Mouse (Mus musculus): Measurements from ENCODE around the gene Olfr548-ps1. TPM values are rescaled to one million over a fixed set of nuclear protein-coding genes. Genes with fewer than 3 reads are reported as not detected.
"Not testable (repeated sequence)": the region's sequence is repeated elsewhere in the genome, so short reads cannot be mapped to it uniquely, and the experiment has no call there.

The Olfr548-ps1 gene
- not detected for total RNA-seq (2021)
- long read RNA-seq, experiment 1, result 0 reads
- long read RNA-seq, experiment 2, result 0 reads

DNA sequence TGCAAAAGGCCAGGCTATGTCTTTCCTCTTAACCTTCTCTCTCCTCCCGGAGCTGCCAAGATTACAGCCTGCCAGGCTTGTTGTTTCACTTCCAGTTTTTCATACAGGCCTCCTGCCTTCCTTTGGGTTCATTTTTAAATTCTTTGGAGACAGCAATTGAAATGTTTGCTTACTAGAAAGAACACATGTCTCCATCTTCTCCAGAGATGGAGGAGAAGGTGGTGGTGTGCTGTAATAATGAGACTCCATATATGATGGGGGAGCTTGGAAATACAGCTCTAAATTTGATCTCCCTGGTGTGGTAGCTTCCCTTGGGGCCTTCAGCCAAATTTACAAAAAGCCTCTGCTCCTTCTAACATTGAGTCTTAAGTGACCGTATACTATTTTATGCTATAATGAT, at the start of gene Olfr548-ps1:
Gene Olfr548-ps1 (plus strand): TSS at position 301 of the 400 bp plus-strand sequence.
- no peak for DNase-seq

DNA sequence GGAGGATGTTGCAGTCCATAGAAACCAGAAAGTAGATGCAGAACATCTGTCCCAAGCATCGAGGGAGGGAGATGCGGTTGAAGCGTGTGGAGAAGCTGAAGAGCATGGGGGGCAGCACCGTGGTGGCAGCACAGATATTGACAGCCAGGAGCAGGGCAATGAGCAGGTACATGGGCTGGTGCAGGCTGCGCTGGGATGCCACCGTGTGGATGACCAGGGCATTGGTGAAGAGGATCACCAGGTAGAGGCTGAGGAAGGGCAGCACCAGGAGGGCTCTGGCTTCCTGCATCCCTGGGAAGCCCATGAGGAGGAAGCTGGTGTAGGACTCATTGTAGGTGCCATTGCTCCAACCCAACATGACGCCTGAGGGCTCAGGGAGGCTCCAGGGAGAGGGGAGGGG, 46.3 kb upstream of the Olfr548-ps1 start:
- DNase-seq, result not testable (repeated sequence)

DNA sequence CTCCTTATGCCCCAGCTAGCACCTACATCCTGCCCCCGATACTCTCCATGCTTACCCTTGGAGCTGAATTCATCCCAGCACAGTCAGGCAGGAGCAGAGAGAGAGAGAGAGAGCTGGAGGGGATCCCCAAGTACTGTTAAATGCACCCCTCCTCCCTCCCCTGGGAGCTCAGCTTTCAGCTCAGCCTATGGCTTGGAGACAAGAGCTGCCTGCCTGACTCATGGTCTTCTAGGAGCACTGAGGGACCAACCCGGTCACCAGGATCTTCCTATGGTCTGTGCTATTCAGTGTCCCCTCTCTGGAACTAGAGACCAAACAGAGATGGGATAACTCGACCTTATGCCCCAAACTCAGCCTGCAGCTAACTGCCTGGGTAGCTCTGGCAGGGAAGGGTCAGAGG, 41.2 kb upstream of the Olfr548-ps1 start, which contains the start of gene Olfr545:
Gene Olfr545 (minus strand): TSS at position 101 of the 400 bp plus-strand sequence.
- DNase-seq, result no peak

DNA sequence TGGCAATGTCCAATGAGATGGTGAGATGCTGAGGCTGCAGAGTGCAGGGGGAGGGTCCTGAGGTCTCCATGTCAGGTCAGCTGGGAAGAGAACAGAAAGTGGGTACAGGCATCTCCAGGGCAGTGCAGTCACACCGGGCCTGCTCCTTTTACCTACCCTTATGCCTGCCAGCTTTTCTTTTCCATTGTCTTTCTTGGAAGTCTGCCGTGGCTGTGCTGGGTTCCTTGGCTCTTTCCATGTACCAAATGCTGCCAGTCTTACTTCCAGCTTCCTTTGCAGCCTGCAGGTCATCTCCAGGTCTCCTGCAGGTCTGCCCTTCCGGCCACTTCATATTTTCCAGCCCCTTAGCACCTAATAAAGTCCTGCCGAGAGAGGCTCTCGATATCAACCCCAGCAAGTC, 38.7 kb upstream of the Olfr548-ps1 start:
- DNase-seq, result no peak

DNA sequence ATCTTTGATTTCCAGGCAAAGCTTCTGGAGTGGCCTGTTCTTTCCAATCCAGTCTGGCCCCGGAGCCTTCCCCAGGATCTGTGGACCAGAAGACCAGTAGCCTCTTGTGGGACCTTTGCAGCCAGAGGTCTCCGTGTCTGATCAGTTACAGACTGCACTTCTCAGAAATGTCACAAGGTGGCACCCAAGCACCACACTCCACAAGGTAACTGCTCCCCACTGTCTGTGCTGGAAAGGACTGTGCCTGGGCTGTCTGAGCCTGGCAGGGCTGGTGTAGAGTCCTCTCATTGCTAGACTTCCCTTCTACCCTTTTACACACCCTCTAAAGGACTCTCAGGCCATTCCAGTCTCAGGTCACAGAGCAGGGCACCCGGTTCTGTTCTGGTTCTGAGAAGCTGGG, 33.8 kb upstream of the Olfr548-ps1 start:
- peak; percentile 71 to 78 for DNase-seq

DNA sequence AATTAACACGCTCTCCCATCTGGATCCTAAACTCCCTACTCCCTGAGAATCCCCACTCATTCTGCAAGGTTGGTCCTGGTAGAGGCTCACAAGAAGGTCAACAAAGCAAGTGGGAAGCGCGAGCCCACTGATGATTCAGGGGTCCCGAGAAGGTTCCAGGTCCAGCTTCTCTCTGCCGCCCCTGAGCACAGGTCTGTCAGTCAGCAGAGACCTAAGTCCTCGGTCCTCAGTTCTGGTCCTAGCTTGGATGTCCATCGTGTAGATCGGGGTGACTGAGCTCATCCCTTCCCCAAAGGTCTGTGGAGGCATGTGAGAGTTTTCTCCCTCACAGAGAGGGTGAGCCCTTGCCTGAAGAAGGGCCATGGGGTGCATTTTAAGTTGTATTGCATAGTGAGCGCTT, 32.6 kb upstream of the Olfr548-ps1 start:
- no peak for DNase-seq

DNA sequence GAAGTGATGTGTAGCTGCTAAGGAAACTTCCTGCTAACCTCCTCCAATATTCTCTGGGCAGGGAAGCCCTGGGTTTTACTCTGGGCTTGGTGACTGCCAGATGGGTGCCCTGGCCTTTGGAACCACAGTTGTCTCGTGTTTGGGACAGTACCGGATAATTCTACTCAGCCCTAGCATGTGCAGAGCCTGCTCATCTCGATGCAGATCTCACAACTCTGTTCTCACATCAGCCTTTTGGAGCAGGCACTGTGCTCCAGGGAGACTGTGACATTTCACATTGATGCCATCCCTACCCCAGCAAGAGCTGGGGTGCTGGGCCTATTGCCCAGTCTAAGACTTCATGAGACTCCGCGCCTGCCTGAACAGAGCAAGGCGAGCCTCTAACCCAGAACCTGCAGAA, 32.0 kb upstream of the Olfr548-ps1 start:
- DNase-seq, result no peak

DNA sequence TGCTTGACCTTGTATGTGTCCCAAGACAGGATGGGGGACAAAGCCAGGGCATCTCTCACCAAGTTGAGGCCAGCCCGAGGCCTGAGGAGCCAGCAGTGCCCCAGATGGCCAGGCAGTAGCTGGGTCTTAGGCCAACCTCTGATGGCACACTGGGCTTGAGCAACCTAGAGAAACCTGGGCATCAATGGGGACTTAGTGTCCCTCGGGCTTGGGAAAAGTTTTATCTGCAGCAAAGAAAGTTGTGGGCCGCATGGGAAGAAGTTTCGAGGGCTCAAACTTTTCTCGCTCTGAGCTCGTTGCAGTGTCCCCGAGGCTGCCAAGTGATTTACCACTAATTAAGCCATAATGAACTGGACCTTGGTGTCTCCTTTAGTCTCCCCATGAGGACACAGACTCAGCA, 31.0 kb upstream of the Olfr548-ps1 start:
- DNase-seq, result no peak

DNA sequence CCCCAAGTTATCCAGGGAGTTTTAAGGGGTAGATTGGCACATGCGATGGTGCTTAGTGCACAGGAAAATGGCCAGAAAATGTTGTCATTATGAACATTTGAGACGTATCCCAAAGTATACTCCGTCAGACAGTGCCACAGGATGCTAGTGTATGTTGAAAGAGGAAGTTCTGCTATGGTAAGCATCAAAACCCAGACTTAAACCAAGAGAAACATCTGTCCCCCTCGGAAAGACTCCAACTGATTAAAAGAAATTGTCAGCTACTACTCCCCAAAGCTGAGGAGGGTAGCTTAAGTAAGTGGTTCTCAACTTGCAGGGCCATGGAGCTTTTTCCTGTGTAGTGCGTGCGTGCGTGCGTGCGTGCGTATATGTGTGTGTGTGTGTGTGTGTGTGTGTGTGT, 28.8 kb upstream of the Olfr548-ps1 start:
- DNase-seq, result no peak

DNA sequence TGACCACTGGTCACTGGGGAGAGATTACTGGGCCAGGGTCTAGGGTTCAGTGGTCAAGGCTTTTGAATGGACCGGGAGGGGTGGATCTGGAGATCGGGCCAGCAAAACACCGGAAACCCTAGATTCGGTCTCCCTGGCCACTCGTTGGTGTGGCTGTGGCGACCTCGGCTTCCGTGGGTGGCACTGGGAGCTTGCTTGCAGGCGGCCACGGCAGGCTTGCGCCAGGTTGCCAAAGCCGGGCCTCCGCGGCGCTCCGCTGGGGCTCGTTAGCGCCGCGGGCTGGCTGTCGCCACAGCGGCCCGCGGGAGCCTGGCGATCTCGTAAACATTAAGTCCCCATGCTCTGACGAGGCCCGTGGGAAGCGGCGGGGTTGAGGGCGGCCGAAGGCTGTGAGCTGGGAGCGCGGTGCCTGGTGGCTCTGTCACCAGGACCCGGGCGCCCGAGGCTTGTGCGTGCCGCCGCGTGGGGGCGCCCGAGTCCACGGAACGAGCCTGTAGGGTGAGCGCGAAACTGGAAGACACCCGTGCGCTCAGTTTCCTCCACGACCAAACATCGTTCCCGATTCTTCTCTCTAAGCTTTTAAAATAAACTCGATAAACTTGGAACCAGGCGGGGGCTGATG, 27.8 kb upstream of the Olfr548-ps1 start:
- peak; percentile 91 to 96 for DNase-seq

DNA sequence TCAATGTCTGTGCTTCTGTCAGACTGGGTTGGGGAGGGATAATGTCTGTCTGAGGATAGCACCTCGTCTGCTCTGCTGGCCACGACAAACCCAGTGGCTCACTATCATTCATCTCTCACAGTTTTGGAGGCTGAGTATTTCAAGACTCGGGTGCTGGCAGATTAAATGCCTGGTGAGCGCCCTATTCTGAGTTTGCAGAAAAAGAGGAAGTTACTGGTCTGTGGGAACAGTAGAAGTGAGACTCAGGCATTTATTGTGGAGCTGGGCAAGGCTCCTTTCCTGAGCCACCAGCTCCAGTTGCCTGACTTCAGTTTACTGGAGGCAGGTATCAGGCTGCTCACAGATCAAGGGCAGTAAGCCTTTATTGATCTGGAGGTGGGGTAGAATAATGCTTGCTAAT, 26.6 kb upstream of the Olfr548-ps1 start:
- DNase-seq, result no peak

DNA sequence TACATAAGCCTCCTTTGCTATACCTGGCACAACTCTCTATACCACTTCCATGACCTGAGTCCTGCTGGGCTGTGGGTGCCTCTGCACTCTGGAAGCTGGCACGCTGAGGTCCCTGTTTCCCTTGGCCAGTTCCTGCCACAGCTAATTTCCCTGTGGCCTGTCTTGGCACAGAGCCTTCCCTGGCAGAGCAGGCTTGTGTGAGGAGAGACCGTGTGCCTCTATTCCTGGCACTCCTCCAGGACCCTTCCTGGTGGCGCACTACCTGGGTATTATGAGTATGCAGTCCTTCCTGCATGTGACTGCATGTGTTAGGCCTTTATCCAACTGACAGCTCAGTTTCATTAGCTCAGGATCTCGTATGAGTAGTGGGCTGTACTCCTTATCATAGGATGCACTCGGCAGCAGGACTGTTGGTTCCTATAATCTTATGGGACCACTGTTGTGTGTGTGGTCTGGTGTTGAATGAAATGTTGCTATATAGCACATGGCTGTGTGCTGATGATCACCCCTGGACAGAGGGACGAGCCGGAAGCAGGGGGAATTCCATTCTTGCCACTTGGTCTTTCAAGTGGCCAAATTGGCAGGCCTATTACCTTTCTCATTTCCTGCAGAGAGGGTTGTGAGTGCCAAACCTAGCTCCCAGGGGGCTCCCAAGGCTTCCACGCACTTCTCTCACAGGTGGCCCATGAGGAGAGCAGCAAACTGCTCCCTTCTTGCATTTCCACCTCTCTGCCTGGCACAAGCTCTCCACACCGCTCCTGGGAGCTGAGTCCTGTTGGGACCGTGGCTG, 24.2 kb upstream of the Olfr548-ps1 start:
- DNase-seq, result peak; percentile 14 to 58

DNA sequence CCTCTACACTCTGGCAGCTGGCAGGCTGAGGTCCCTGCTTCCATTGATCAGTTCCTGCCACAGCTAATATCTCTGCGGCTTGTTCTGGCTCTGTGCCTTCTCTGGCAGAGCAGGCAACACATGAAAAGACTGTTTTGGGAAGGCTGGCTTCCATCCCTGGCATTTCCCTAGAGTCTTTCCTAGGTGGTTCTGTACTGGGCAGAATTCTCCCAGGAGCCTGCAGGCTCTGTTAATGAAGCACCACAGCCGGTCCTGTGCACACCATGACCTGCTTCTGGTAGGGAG, 23.7 kb upstream of the Olfr548-ps1 start:
- DNase-seq, result peak in 1 of 2 experiments; percentile 36

DNA sequence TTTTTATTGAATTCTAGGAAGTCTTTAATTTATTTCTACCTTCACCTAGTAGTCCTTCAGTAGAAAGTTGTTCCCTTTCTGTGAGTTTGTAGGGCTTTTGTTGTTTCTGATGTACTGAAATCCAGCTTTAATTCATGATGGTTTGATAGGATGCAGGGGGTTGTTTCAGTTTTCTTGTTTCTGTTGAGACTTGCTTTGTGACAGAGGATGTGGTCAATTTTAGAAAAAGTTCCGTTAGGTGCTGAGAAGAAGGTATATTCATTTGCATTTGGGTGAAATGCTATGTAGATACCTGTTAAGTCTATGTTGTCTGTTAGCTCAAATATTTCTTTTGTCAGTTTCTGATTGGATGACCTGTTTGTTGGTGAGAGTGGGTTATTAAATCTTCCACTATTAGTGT, 11.6 kb upstream of the Olfr548-ps1 start:
- no peak for DNase-seq

DNA sequence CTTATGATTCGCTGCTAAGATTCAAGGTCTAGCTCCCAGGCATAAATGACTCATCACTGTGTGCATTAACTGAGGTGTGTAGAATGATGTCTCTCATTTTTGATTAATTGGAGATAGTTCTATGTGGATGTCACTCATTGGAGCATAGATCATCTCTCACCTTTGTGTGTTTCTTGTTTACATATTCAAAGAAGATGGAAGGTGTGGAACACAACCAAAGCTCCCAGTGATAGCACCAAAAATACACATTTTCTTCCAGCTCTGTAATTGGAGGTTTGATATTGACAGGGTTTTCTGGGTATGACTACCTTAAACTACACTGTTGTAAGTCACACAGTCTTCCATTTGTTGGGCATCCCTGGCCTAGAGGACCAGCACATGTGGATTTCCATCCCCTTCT, 6.2 kb upstream of the Olfr548-ps1 start, which contains the start of gene Olfr547:
Gene Olfr547 (plus strand): TSS at position 301 of the 400 bp plus-strand sequence.
- no peak for DNase-seq

DNA sequence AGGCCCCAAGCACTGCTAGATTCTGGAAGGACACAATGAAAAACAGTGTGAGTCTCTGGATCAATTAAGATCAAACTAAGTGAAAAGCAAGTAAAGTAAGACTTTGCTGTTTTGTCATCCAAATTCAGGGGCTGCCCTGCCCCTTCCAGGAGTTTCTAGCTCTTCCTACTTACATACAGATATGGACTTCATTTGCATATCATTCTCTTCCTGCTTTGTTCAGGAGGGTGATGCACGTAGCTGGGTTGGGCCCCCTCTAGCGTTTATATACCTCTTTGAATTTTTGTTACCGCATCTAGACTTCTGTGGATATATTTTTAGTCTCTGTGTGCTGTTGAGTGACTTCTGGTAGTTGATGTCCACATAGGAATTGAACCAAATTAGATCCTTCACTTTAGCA, 555 bp downstream of the Olfr548-ps1 start:
- no peak for DNase-seq

DNA sequence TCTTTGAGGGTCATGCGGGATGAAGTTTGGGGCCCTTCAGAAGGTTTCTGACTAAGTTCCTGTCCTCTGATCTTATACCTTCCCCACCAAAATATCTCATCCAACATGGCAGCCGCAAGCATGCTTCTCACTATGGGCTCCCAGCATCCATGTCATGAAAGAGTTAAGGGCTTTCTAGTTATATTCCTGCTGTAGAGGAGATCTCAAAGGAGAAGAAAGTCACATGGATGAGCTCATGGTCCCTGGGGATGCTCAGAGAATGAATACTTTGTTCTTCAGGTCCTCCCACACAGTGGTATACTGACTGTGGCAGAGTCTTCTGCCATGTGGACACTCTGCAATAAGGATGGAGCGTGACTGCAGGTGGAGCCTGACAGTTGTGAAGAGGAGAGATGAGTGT, 8.9 kb downstream of the Olfr548-ps1 start, which contains the start of gene Olfr549:
Gene Olfr549 (plus strand): TSS at position 301 of the 400 bp plus-strand sequence.
- DNase-seq, result no peak

DNA sequence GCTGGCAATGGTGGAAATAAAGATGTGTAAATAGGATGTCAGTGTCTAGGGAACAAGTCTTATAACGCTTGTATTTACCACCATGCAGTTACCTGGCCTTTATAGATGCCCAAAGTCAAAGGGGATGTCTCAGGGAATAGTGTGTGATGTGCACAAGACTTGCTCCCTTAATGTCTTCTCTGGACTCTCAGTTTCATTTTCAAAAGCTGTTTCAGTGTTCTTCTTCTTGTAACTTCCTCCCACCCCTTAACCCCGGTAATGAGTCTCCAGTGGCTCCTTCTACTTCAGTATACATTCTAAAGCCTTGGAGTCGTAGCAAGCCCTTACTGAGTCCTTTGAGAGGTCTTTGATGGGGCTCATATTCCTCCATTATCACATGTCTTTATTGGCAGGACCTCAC, 12.6 kb downstream of the Olfr548-ps1 start:
- no peak for DNase-seq

DNA sequence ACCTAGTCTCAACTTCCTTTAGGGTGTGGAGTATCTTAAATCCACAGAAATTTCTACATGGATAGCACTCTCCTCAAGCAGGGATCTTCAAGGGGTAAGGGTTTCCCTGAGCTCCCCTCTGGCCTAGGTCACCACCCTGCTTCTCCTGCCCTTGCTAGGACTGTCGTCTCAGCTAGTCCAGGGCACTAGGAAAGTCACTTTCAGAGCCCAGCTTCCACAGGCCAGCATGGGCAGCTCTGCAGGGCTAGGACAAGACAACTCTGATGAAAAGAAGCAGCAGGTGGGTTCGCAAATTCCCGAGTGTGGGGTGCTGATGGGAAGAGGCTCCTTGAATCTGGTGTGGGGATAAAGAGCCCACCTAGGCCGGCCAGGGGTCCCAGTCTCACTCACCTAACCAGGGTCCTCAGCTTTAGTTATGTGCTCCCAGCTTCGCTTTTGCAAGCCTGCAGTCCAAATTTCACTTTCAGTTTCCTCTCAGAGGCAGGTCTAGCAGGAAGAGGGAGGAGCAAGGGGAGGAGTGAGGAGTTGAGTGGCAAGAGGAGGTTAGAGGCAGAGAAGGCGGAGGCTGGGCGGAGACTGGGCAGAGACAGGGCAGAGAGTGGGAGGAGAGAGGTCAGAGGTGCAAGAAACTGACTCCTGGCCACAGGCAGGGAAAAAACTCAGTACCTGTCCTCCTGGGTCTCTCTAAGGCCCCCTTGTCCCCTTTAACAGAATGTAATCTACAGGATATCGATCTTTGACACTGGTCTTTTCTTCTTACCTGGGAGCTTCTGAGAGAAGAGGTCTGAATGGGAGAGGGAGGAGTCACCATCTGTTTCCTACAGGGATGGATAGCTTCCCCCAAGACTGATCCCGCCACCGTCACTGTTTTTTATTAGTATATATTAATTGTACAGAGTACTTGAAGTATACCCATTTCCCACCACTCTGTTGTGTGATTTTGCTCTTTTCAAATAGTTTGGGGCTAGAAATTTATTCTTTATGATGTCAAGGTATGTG, 24.6 kb downstream of the Olfr548-ps1 start, which contains the start of gene Trim21:
Gene Trim21 (minus strand): TSS at position 488 of the 999 bp plus-strand sequence.
- DNase-seq, result peak; percentile 94 to 95

DNA sequence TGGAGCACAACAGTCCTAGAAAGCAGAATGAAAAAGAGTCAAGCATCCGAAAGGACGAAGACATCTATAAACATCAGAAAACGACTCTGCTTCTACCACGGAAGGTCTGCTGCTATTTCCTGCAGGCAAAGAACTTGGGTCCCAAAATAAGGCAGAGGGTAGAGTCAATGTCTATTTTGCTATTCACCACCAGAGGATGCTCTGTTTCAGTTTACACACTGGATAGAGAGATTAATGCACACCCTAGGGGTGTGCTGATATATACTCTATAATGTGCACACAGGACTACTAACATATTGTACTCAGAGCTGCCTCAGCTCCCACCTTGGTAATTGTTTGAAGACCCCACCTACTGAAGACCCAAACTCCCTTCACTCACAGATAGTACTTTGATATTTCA, 25.5 kb downstream of the Olfr548-ps1 start:
- DNase-seq, result no peak

DNA sequence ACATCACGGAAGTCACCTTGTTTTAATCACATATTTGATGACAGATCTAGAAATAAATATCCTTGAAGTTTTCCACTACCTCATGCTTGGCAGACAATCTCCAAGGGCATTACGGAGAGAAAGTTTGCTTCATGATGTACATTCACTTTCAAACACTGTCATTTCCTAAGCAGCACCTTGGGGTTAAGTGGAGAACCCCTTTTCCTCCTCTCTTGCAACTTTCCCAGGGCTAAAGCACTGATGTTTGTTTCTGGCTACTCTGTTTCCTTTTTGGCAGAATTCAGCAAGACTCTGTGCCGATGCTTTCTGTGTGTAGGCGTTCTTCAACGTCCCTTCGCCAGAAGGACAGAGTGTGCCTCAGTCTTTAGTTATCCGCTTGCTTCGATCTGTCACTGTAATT, 30.4 kb downstream of the Olfr548-ps1 start, which contains the start of gene Olfr550:
Gene Olfr550 (plus strand): TSS at position 301 of the 400 bp plus-strand sequence.
- no peak for DNase-seq

DNA sequence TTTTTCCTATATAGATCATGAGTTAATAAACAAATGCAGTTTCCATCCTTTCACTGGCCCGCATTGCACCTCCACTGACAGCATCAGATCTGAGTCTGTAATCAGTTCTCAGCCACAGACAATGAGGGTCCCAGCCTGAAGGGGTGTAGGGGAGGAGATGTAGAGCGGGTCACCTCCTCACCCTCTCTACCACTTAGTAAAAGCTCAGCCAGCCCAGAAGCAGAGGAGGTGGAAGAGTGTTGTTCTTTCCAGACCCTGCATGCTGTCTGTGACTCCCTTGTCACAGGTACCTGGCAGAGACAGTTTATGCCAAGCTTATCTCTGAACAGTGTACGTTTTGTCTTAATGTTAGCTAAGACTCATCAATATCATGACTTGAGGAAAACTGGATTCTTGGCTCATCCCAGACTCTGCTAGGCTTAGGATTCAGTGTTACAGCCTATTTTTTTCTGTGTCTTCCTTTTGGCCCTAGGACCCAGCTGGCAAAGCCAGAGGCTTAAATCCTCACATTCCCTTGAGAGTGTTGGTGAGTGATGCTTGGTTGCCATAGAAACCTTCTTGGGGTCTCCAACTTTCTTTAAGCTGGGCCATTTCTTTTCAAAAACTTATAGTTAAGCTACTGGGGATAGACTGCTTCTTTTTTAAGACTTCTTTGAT, 32.6 kb downstream of the Olfr548-ps1 start:
- DNase-seq, result no peak
